Mouse (Mus musculus): Measurements from ENCODE around the gene Gal3st2b.
"Not testable (repeated sequence)": the region's sequence is repeated elsewhere in the genome, so short reads cannot be mapped to it uniquely, and the experiment has no call there.

Gene Gal3st2b

GRCm38 (mm10) chr1:93935378-93935777 is 17.3 kb downstream of the Gal3st2b start:
- not testable (repeated sequence) for H3K4me3 ChIP-seq (replicated peaks; ENCODE audit: low read length); H3K36me3 ChIP-seq (ENCODE audit: insufficient read depth, low read length); H3K27me3 ChIP-seq (ENCODE audit: insufficient read depth, low read length); H3K4me1 ChIP-seq (replicated peaks; ENCODE audit: low read depth, low read length); H3K9me3 ChIP-seq (ENCODE audit: low read length)

GRCm38 (mm10) chr1:93937807-93938206 is 19.7 kb downstream of the Gal3st2b start:
- not testable (repeated sequence) for H3K4me1 ChIP-seq (replicated peaks; ENCODE audit: low read depth, low read length); H3K36me3 ChIP-seq (ENCODE audit: insufficient read depth, low read length); H3K27me3 ChIP-seq (ENCODE audit: insufficient read depth, low read length); H3K4me3 ChIP-seq (replicated peaks; ENCODE audit: low read length); H3K9me3 ChIP-seq (ENCODE audit: low read length)

- H3K27me3 ChIP-seq (ENCODE audit: insufficient read depth, low read length); H3K4me1 ChIP-seq (replicated peaks; ENCODE audit: low read depth, low read length); H3K36me3 ChIP-seq (ENCODE audit: insufficient read depth, low read length); H3K9me3 ChIP-seq (ENCODE audit: low read length); H3K4me3 ChIP-seq (replicated peaks; ENCODE audit: low read length): not testable (repeated sequence)
Observed at GRCm38 (mm10) chr1:93938415-93938814, 20.3 kb downstream of the Gal3st2b start.

- H3K36me3 ChIP-seq (ENCODE audit: insufficient read depth, low read length); H3K9me3 ChIP-seq (ENCODE audit: low read length); H3K27me3 ChIP-seq (ENCODE audit: insufficient read depth, low read length): not testable (repeated sequence)
Observed at GRCm38 (mm10) chr1:93949087-93949486, 31.0 kb downstream of the Gal3st2b start.

GRCm38 (mm10) chr1:93966489-93966888 is 48.4 kb downstream of the Gal3st2b start:
- not testable (repeated sequence) for H3K4me1 ChIP-seq (replicated peaks; ENCODE audit: low read depth, low read length); H3K4me3 ChIP-seq (replicated peaks; ENCODE audit: low read length); H3K27me3 ChIP-seq (ENCODE audit: insufficient read depth, low read length); H3K36me3 ChIP-seq (ENCODE audit: insufficient read depth, low read length); H3K9me3 ChIP-seq (ENCODE audit: low read length)

More at GRCm38 (mm10) chr1:93949087-93949486, 31.0 kb downstream of the Gal3st2b start:
- H3K4me1 ChIP-seq (replicated peaks; ENCODE audit: low read depth, low read length); H3K4me3 ChIP-seq (replicated peaks; ENCODE audit: low read length): not testable (repeated sequence)

- H3K36me3 ChIP-seq (ENCODE audit: insufficient read depth, low read length); H3K4me3 ChIP-seq (replicated peaks; ENCODE audit: low read length); H3K4me1 ChIP-seq (replicated peaks; ENCODE audit: low read depth, low read length); H3K9me3 ChIP-seq (ENCODE audit: low read length); H3K27me3 ChIP-seq (ENCODE audit: insufficient read depth, low read length): not testable (repeated sequence)
Observed at GRCm38 (mm10) chr1:93970380-93970779, 52.3 kb downstream of the Gal3st2b start.

- not testable (repeated sequence) for H3K9me3 ChIP-seq (ENCODE audit: low read length); H3K27me3 ChIP-seq (ENCODE audit: insufficient read depth, low read length); H3K4me1 ChIP-seq (replicated peaks; ENCODE audit: low read depth, low read length); H3K4me3 ChIP-seq (replicated peaks; ENCODE audit: low read length); H3K36me3 ChIP-seq (ENCODE audit: insufficient read depth, low read length)
Observed at GRCm38 (mm10) chr1:93970797-93971196, 52.7 kb downstream of the Gal3st2b start.

- H3K27me3 ChIP-seq (ENCODE audit: insufficient read depth, low read length); H3K36me3 ChIP-seq (ENCODE audit: insufficient read depth, low read length); H3K4me1 ChIP-seq (replicated peaks; ENCODE audit: low read depth, low read length); H3K9me3 ChIP-seq (ENCODE audit: low read length); H3K4me3 ChIP-seq (replicated peaks; ENCODE audit: low read length): not testable (repeated sequence)
Observed at GRCm38 (mm10) chr1:93975764-93976163, 57.7 kb downstream of the Gal3st2b start.

GRCm38 (mm10) chr1:93978287-93978686 is 60.2 kb downstream of the Gal3st2b start:
- H3K9me3 ChIP-seq (ENCODE audit: low read length); H3K36me3 ChIP-seq (ENCODE audit: insufficient read depth, low read length); H3K4me3 ChIP-seq (replicated peaks; ENCODE audit: low read length); H3K4me1 ChIP-seq (replicated peaks; ENCODE audit: low read depth, low read length); H3K27me3 ChIP-seq (ENCODE audit: insufficient read depth, low read length): not testable (repeated sequence)

GRCm38 (mm10) chr1:93980932-93981331 is 62.8 kb downstream of the Gal3st2b start:
- not testable (repeated sequence) for H3K36me3 ChIP-seq (ENCODE audit: insufficient read depth, low read length); H3K4me1 ChIP-seq (replicated peaks; ENCODE audit: low read depth, low read length); H3K27me3 ChIP-seq (ENCODE audit: insufficient read depth, low read length); H3K4me3 ChIP-seq (replicated peaks; ENCODE audit: low read length); H3K9me3 ChIP-seq (ENCODE audit: low read length)

- H3K27me3 ChIP-seq (ENCODE audit: insufficient read depth, low read length) = no peaks in the 10 kb centered on the region
- no peaks in the 10 kb centered on the region for H3K9me3 ChIP-seq (ENCODE audit: low read length)
- no peaks in the 10 kb centered on the region for H3K36me3 ChIP-seq (ENCODE audit: insufficient read depth, low read length)
- TF ChIP-seq CTCF (conservative IDR thresholded peaks at IDR 0.05; ENCODE audit: low read length) (no peak), POU5F1 (IDR thresholded peaks at IDR 0.05; ENCODE audit: borderline replicate concordance, low read length) (no peak), NANOG (IDR thresholded peaks at IDR 0.05; ENCODE audit: borderline replicate concordance, low read length) (no peak)
- H3K4me3 ChIP-seq (replicated peaks; ENCODE audit: low read length) = no peak overlapping the region
- H3K4me1 ChIP-seq (replicated peaks; ENCODE audit: low read depth, low read length) = no peaks in the 10 kb centered on the region
Observed at GRCm38 (mm10) chr1:93986167-93986566, 68.1 kb downstream of the Gal3st2b start.
